Mouse (Mus musculus): Measurements from ENCODE around the gene Tmem100. TPM values are rescaled to one million over a fixed set of nuclear protein-coding genes. Genes with fewer than 3 reads are reported as not detected.

Gene Tmem100
- total RNA-seq, 2 experiments from 2014 or later: 3.3 to 7.1 TPM

- no peak for DNase-seq
Measured at GRCm38 (mm10) chr11:90059241-90059640, 29.1 kb downstream of the Tmem100 start.

- no peak for DNase-seq
Measured at GRCm38 (mm10) chr11:90062657-90063056, 32.5 kb downstream of the Tmem100 start.

- DNase-seq: no peak
Measured at GRCm38 (mm10) chr11:90066405-90067250, 36.5 kb downstream of the Tmem100 start.

GRCm38 (mm10) chr11:90071747-90072146, 41.6 kb downstream of the Tmem100 start:
- peak; percentile 12 to 39 for DNase-seq

- DNase-seq: no peak
Measured at GRCm38 (mm10) chr11:90073201-90073600, 43.1 kb downstream of the Tmem100 start.

GRCm38 (mm10) chr11:90076666-90077065, 46.5 kb downstream of the Tmem100 start:
- no peak for DNase-seq

- DNase-seq: no peak
Measured at GRCm38 (mm10) chr11:90080678-90081267, 50.6 kb downstream of the Tmem100 start.

- DNase-seq: no peak
Measured at GRCm38 (mm10) chr11:90081820-90082596, 51.9 kb downstream of the Tmem100 start.

GRCm38 (mm10) chr11:90083042-90083441, 52.9 kb downstream of the Tmem100 start:
- DNase-seq: no peak

GRCm38 (mm10) chr11:90084166-90084565, 54.0 kb downstream of the Tmem100 start:
- no peak for DNase-seq

Other genes with a start within 250 kb of the Tmem100 start
- 1 to 10 TPM; 5.0 to 9.0 TPM for gene Pctp, start 27.5 kb upstream of the Tmem100 start, total RNA-seq (2021)
- 1 to 10 TPM; 2.6 to 5.3 TPM for gene Gm45716, start 157.3 kb downstream of the Tmem100 start, total RNA-seq (2021)
- 100 to 1,000 TPM in 1 of 2 experiments, 10 to 100 TPM in 1; 86.1 to 156 TPM for gene Mmd, start 219.1 kb downstream of the Tmem100 start, total RNA-seq (2021)